Mouse (Mus musculus) thymus, adult 2 months (tissue): ENCODE measurements around the gene Myrf. TPM values are rescaled to one million over a fixed set of nuclear protein-coding genes. Genes with fewer than 3 reads are reported as not detected.

ENCODE experiments used
- DNase-seq: peaks from one replicate; pipeline ENCODE4 v3.0.0; 2021
- H3K27ac ChIP-seq: fragments of 200-500 bp; 2 replicates; pipeline ENCODE4 v1.5.1; 2012; ENCODE audit warnings: low read length, control low read depth; ENCODE audit not compliant: control insufficient read depth, insufficient read depth
- H3K27me3 ChIP-seq: fragments of 200-500 bp; 2 replicates; pipeline ENCODE4 v1.6.1; 2012; ENCODE audit warnings: mild to moderate bottlenecking, low read length, moderate library complexity, mixed read lengths; ENCODE audit not compliant: control insufficient read depth, insufficient read depth
- H3K36me3 ChIP-seq: fragments of 200-500 bp; 2 replicates; pipeline ENCODE4 v1.6.1; 2012; ENCODE audit warnings: mild to moderate bottlenecking, low read length, moderate library complexity; ENCODE audit not compliant: control insufficient read depth, insufficient read depth
- H3K4me1 ChIP-seq: fragments of 200-500 bp; replicated peaks from 2 replicates; pipeline ENCODE4 v1.6.1; 2012; ENCODE audit warnings: low read length; ENCODE audit not compliant: control insufficient read depth, insufficient read depth
- H3K4me3 ChIP-seq: fragments of 200-500 bp; 2 replicates; pipeline ENCODE4 v1.5.1; 2012; ENCODE audit warnings: mild to moderate bottlenecking, low read length, control low read depth, moderate library complexity; ENCODE audit not compliant: control insufficient read depth, insufficient read depth
- CTCF ChIP-seq: fragments of 200-500 bp; IDR thresholded peaks from 2 replicates; pipeline ENCODE4 v1.5.1; 2012; ENCODE audit warnings: mild to moderate bottlenecking, control low read depth, low read length, moderate library complexity, borderline replicate concordance; ENCODE audit not compliant: control insufficient read depth, poor library complexity, insufficient read depth; ENCODE audit errors: extremely low read depth
- POLR2A ChIP-seq: fragments of 200-500 bp; IDR thresholded peaks from 2 replicates; pipeline ENCODE4 v1.6.1; 2012; ENCODE audit warnings: mild to moderate bottlenecking, low read length, control low read depth, moderate library complexity; ENCODE audit not compliant: control insufficient read depth, poor library complexity, insufficient read depth; ENCODE audit errors: extremely low read depth
- WGBS: fragments of 180-500 bp; shearing (Covaris S2); methylation state at CpG from one replicate; pipeline ENCODE4 v1.1.7; 2018; 5-methylcytosine and 5-hydroxymethylcytosine counted together
- polyA plus RNA-seq: library from polyadenylated mRNA; depleted of rRNA; stranded (reverse); fragments of >200 nt; gene quantifications from 2 replicates; pipeline ENCODE4 v1.2.3, GENCODE M21; 2012

Myrf gene
- polyA plus RNA-seq, 1 experiment: 4.9 TPM

DNA sequence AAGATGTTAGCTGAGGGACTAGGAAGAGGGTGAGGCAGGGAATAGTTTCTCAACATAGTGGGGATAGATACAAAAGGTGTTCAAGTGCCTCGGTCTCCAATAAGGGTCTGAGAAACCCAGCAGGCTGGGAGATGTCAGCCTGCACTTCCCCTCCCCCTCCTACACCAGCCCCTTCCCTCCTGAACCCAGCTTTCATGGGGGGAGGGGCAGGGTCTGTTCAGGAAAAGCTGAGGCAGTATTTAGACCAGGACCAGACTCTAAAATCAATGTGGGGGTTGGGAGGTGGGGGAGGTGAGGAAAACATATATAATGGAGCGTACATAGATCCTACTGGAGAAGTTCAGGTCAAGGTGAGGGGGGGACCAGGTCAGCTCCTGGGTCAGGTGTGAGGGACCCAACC lies 1.1 kb downstream of the Myrf start:
- WGBS: 56% methylated on average over 2 of the region's 2 CpGs
- Histone ChIP-seq H3K27me3 (peaks cover 7% of the 10 kb centered on the region; the same call in 1 of the 2 replicates), H3K36me3 (no peaks in the 10 kb centered on the region), H3K4me3 (no peak overlapping the region), H3K4me1 (peaks cover 6% of the 10 kb centered on the region; the same call in 1 of the 2 replicates), H3K27ac (no peak overlapping the region)
- no peak for DNase-seq
- no peak for TF ChIP-seq CTCF
- TF ChIP-seq POLR2A: no peak

DNA sequence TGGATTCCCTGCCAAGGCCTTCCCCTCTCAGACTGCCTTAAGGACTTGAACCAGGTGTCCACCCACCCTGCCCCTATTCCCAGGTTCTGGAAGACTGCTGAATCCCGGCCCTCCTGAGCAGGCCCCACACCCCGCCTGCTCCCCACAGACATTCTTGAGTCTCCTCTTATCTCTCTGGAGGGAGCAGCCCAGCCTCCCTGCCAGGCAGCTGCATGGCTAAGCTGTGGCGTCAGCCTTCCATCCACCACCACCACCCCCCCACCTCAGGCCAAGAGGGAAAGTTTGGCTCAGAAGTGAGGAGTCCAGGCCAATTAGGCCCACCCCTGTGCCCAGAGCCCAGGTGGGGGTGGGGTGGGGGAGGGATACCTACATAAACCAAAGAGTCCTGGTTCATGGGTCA lies 2.1 kb downstream of the Myrf start:
- no peaks in the 10 kb centered on the region for H3K36me3 ChIP-seq
- no peak overlapping the region for H3K27ac ChIP-seq
- 82% methylated on average over 3 of the region's 3 CpGs for WGBS
- no peak for DNase-seq
- H3K27me3 ChIP-seq: peaks cover 7% of the 10 kb centered on the region; the same call in 1 of the 2 replicates
- H3K4me1 ChIP-seq: peaks cover 6% of the 10 kb centered on the region; the same call in 1 of the 2 replicates
- TF ChIP-seq POLR2A (no peak), CTCF (no peak)
- no peak overlapping the region for H3K4me3 ChIP-seq

DNA sequence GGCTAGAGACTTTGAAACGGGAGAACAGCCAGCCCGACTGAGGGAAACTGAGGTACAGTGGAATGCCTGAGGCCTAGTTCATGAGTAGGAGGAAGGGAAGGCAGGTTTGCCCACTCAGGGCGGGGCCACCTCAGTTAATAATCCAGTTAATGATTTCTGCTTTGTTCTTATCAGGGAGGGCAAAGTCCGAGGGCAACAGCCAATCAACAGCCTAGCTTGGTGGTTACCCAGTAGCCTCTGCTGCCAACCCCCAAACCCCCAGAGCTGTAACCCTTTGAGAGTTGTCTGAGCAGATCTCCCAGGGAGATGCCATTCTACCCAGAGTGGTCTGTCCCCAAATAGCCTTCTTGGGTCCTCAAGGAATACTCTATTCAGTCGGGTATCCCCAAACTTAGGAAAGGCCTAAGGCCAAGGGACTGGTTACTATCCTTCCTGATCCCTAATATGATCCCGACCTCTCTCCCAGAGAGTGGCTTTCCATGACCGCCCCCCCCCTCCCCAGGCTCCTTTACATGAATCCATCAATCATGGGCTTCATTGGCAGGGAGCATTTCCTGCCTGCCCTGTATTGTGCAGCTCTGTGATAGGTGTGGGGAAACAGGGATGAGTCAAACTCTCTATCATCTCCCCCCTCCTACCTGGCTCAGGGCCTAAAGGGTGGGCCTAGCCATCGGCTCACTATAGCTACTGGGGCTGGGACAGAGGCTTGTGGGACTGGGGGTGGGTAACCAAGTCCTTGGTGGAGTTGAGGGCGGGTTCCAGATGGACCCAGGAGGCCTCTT lies 4.6 kb downstream of the Myrf start:
- no peak for DNase-seq
- no peak overlapping the region for H3K27ac ChIP-seq
- H3K4me1 ChIP-seq: peaks cover 6% of the 10 kb centered on the region; the same call in 1 of the 2 replicates
- no peak for TF ChIP-seq POLR2A
- WGBS: 86% methylated on average over 9 of the region's 9 CpGs
- H3K4me3 ChIP-seq: no peak overlapping the region
- H3K27me3 ChIP-seq: peaks cover 7% of the 10 kb centered on the region; the same call in 1 of the 2 replicates
- H3K36me3 ChIP-seq: no peaks in the 10 kb centered on the region

DNA sequence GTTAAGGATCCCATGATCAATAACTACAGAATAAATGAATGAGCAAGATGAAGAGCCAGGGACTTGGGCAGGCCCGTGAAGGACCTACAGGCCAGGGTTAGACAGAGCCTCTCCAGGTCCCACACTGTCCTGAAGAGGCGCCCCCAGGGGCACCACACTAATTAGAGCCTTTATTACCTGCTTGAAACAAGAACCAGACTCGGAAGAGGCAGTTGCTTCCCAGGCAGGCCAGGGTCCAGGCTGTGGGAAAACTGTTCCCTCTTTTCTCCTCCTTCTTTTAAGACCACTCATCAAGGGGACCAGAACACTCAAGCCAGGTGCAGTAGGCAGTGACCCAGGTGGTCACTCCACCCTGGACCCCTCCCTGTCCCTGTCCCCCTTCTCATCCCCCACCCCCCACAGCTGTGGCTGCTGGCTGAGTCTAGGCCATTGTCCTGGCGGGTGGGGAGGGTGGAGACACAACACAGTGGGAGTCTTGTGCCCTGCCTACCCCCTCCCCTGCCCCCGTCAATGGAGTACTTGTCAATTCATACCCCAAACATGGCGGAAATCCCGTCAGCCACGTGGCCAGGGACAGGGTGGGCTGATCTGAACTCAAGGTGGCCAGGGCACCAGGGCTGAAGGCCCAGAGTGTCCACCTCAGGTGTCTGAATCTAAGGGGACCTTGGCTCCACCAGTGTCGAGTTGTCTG lies 8.1 kb downstream of the Myrf start:
- Histone ChIP-seq H3K4me3 (no peak overlapping the region), H3K36me3 (no peaks in the 10 kb centered on the region), H3K27me3 (no peaks in the 10 kb centered on the region), H3K4me1 (no peaks in the 10 kb centered on the region), H3K27ac (no peak overlapping the region)
- TF ChIP-seq POLR2A (no peak), CTCF (no peak)
- no peak for DNase-seq
- WGBS: 87% methylated on average over 9 of the region's 9 CpGs

DNA sequence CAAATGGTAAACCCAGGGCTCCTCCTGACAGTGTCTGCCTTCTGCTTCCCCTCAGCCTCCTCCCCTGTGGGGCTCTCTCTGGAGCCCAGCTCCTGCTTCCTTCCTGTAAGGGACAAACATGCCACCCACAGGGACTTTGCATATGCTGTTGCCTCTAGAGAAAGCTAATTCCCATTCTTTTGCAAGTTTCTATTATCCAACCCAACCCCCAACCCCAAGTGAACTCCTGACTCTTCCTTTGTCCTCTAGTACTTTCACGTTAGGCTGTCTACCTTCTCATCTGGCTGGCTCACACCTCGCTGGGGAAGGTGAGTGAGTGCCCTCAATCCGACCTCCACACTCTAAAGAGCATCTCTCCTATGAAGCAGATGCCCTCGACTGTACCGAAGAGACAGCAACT lies 8.7 kb downstream of the Myrf start:
- no peak for DNase-seq
- no peaks in the 10 kb centered on the region for H3K36me3 ChIP-seq
- TF ChIP-seq POLR2A (no peak), CTCF (no peak)
- no peaks in the 10 kb centered on the region for H3K27me3 ChIP-seq
- no peak overlapping the region for H3K27ac ChIP-seq
- H3K4me3 ChIP-seq: no peak overlapping the region
- H3K4me1 ChIP-seq: no peaks in the 10 kb centered on the region
- 67% methylated on average over 5 of the region's 5 CpGs for WGBS

DNA sequence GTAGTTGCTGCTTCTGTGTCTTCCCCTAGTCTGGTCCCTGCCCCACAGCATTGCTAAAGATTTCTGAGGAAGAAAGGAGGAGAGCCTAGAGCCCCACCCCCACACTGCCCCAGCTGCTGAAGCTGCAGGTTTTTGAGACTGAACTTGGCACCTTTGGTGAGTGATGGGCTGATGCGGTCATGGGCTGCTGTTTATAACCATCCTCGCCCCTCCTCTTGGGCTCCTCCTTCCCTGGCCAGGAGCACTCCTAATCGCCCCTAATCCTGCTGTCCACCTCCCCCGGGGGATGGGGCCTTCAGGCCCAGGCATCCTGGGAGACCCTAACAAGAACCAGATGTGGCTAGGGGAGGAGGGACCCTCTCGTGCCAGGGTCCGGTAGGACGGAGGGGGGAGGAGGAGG lies 9.5 kb downstream of the Myrf start:
- no peaks in the 10 kb centered on the region for H3K27me3 ChIP-seq
- no peak for TF ChIP-seq POLR2A
- TF ChIP-seq CTCF: no peak
- no peak overlapping the region for H3K27ac ChIP-seq
- no peaks in the 10 kb centered on the region for H3K36me3 ChIP-seq
- H3K4me3 ChIP-seq: no peak overlapping the region
- WGBS: 77% methylated on average over 7 of the region's 7 CpGs
- no peaks in the 10 kb centered on the region for H3K4me1 ChIP-seq
- no peak for DNase-seq
